Mouse (Mus musculus) cerebellum, adult 9-10 months (tissue): Measurements from ENCODE around the gene Robo1.

Experiments used
- DNase-seq: peaks from one replicate; pipeline ENCODE4 v3.0.0; 2022

Gene Robo1

DNA sequence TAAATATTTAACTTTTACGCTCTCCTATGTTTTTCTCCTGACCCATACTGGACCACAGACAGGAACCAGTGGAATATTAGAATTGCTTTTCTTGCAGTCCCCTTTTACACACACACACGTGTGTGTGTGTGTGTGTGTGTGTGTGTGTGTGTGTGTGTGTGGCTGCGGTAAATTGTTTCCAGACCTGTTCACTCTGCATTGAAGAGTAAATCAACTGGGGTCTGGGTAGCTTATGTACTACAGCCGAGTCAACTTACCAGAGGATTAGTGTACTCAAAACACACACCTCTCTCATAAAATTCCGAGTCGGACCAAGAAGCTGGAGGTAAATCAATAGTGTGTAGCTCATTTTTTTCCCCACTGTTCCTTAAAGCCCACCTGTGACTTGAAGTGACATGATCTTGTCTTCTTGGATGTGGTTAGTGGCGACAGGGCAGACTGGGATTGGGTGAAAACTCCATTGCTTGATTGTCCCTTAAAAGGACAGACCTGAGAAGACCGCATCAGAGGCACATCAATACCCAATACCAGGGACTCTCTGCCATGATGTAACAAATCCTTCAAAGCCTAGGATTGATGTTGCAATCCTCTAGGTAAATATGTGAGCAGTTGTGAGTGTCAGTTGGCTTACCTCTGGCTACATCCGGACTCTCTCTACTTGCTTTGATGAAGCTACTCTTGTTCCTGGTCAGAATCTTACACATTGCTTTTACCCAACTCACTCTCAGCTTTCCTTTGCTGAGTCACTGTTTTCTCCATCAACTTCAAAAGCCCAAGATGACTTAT lies 457.2 kb downstream of the Robo1 start:
- no peak for DNase-seq

DNA sequence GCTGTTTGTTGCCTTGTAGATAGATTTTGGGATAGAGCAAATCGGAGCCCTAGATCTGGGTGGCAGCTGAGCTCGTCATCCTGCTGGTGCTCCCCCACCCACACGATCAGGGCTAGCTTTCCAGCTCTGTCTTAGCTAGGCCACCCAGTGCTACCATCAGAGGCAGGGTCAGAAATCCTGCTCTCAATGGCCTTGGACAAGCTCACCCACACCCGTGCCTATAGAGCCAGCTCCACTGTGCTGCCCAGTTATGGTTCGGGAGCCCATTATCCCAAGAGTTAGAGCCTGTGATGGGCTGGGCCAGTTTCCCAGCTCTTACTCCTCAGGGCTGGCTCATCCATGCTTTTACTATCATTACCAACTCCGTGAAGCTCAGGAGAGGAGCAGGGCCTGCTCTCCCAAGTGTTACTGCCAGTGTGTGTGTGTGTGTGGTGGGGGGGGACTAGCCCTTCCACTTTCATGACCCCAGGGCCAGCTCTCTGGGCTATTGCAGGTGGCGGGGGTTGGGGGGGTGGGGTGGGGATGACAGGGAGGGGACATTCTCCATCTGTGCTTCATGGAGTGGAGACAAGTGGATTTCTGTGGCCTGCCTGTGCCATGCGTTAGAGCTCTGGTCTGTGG lies 461.2 kb downstream of the Robo1 start:
- no peak for DNase-seq

DNA sequence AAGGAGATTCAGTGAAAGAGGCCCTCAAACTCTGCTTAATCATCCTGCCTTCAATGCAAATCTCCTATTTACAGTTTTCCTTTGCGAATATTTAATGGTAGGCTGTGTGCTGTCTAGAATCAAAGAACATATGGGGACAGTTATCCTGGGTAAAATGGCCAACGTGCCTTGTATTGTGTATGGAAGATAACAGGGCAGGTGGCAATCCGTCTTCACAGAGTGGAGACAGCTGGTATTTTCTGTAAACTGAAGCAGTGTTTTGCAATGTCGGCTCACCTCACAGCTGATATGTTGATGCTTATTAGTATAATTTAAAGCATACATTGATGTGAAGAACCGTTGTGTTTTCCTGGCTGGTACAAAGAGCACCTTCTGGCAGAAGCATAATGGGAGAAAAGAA lies 464.2 kb downstream of the Robo1 start:
- no peak for DNase-seq

DNA sequence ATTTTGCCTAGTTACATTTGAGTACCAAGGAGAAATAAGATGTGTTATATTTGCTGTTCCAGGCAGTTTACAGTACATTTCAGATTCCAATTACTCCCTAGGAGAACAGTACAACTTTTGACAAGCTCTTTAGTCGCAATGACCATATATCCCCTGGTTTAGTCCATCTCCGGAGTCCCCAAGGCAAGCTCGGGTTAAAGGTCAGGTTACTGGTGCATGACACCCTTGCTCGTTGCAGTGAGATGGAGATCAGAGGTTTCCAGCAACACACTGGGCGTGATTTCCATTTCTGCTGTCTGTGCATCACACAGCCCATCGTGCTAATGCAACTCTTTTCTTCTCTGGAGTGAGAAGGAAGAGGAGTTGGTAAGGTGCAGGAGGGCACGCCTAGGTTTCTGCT lies 464.9 kb downstream of the Robo1 start:
- DNase-seq, result no peak

DNA sequence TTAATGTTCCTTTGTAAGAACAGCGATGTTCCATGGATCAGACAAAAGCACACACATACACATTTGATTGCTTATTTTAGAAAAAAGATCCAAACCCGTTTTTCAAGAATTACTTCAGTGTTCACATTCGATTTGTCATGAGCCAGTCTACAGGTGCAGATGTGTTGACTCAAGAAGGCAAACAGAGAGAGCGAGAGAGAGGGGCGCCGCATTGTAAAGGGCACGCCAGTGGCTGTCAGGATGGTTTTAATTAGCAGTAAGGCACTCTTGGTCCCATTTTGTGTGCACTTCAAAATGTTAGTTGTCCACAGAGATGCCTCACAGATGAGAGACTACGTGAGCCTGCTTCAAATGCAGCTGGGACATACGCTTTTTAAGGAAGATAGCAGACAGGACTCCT lies 470.4 kb downstream of the Robo1 start:
- DNase-seq, result no peak

DNA sequence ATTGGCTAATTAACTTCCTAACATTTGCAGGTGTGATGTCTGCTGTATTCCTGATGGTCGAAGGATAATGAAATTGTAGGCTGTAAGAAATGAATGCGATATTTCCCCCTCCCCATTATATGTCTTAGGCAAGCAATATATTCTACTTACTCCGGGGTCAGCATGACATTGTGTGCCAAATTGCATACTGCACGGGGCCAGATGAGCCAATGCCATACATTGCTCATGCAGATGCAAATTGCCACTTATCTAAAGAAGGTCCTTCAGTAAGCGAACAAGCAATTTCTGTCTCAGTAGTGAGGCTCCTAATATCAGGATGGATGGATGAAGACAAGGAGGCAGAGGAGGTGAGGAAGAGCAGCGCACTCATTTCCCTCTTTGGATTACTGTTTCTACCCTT lies 474.1 kb downstream of the Robo1 start:
- DNase-seq, result no peak

DNA sequence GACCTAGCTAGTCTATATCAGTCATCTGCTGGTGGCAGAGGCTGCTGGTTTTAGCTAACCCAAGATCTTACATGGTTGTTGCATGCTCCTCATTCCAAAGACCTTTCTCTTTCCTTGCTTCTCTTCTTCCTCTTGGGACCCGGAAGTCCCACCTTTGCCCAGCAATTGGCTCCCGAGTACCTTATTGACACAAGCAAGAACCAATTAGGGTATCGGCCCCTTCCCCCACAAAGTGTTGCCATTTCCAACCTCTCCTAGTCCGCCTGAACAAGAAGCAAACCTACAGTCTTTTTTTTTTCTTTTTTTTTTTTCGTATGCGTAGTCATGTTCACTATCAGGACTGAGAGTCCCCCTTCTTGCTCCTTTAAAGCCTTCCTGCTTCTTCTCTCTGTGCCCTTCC lies 478.0 kb downstream of the Robo1 start:
- DNase-seq, result no peak

DNA sequence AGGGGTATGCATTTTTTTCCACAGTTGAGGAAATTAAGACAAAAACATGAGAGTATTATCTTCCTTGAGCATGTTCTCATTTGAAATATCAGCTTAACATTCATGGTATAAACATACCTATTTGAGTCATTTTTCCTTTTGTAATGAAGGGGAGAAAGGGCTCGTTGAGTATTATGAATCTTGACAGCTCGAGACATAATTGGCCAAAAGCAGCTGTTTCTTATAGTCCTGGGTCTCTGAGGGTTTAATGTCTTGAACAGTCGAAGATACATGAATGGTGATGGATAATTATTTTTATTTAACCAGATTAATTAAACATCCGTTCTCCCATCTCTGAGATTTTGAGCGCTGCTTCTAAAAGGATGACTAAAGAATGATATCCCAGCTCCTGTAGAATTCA lies 478.5 kb downstream of the Robo1 start:
- no peak for DNase-seq

DNA sequence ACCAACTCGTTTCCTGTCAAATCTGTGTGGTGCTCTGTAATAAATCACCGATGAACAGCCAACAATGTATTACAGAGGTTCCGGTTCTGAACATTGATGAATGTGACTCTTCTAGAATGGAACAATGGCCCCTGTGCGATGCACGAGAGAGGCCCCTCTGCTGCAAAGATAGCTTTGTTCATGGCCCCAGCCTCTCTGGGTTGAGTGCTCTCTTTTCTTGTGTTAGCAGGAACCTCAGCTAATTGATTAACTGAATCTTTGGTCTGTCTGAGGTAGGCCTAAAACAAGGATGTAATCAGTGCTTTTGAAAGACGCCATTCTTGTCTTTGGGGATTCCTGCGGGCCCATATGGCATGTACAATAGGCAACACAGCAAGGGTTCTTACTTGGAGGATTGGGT lies 479.9 kb downstream of the Robo1 start:
- no peak for DNase-seq

DNA sequence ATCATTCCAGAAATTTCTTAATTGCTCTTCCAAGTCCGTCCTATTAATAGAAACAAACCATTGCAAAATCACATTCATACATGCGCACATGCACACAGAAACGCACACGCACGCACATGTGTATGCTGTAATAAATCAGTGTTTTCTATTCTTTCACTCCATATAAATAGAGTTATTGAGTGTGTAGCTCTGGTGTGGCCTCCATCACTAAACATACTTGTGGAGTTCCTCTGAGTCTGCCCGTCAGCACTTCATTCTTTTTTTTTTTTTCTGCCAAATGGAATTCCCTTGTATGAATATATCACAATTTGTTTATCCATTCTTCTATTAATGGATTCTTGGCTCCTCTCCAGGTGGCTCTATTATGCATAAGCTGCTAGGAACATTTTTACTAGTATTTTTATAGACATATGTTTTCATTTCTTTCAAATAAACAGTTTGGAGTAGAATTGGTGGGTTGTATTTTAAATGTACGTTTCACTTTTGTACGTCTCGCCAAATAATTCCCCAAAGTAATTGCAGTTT lies 483.1 kb downstream of the Robo1 start:
- DNase-seq, result no peak

DNA sequence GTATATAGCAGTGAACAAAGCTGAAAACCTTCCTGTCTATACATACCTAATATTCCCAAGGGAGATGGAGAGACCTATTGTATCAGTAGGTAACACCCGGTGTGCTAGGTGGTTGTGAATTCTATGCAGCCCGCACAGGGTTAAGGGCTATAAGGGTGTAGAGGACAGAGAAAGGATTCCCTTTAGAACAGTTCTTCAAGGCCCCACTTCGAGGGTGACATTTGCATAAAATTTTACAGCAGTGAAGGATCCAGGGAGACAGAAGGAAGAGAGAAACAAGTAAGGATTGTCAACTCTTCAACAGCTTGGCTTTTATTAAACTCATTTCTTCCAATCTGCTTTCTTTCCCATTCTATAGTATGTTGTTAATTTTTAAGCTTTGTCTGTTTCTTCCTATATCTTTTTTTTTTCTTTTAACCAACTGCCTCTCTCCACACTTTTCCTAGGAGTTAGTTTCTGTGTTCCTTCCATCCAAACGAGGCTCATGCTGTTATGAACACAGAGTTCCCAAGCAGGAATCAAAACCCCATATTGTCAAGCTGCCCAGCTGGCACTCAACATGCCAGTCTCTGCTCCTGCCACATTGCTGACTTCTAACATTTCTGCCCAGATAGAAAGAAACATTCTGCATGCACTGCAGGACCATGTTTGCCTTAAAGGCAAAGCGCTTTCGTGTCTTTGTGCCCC lies 486.7 kb downstream of the Robo1 start:
- DNase-seq, result peak; percentile 88

DNA sequence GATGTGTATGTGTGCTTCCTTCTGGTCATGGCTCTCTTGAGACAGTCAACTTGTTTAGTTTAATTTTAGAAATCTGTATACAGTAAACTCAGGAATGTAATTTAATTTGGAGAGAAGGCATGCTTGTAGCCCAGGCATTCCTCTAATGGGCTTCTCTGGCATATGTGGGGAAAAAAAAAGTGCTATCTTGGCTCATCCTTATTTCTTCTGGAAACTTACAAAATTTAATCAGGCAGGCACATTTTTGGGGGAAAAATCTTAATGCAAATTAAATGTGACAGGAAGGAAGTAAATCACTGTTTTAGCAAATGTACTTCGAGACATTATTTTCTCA lies 487.2 kb downstream of the Robo1 start:
- DNase-seq, result no peak

DNA sequence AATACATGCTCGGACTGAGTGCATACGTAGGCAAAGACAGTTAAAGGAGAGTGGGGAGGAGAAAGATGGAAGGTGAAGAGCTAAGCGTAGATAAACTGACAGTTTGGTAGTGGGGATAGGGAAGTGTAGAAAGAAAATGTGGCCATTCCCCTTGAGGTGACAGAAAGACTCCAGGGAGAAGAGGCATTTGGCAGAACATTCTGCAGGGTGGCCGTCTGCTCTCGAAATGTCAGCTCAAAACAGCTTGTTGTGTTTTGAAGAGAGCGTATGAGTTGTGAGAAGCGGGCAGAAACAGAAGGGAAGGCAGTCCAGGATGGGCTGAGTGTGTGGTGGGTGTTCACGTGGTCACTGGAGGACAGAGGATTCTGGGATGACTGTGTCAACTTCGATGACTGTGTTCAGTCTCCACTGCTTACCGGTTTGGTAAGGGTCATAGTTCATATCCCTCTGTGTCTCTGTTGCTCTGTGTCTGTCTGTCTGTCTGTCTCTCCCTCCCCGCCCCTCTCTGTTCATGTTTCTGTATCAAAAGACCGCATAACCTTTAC lies 490.4 kb downstream of the Robo1 start:
- peak; percentile 32 for DNase-seq

DNA sequence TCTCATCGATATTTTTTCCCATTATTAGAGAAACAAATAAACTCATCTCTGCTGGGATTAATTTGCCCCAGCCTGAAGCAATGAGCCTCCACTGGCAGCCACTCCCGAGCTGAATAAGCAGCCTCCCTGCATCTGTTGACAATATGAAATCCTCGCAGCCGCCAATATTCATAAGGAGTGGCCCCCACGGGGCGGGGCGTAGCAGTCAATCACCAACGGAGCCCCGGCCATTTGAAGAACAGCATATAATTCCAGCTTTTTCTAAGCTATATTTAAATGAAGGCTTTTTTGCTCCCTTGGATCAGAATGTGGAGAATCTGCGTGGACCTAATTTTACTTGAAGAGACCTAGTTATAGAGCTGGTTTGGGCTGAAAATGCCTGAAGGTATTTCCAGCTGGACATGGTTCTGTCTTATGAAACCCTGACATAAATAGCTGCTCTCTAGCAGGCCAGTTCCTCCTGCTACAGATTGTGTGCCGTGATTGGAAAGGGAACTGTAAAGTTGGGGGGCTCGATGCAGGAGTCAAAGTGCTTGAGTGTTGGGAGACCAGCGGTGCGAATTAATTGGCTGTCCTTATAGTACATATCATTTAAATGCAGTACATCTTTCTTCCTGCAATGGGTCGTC lies 492.1 kb downstream of the Robo1 start:
- DNase-seq, result peak; percentile 71

DNA sequence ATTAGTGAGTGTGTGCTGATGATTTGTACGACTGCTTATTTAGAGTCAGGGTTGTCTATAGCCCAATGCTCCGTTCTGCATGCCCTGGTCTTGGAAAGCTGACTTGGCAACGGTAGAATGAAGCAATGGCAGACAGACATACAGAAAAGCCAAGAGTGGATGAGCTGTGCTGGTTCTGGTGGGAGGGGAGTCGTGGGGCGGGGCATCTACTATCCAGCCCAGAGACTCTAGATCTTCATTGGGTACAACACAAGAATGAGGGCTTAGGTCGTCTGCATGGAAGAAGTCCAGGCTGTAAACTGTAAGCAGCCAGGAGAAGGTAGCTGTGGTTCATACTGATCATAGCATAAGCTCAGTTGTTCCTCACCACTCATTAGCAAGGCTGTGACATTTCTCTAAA lies 492.7 kb downstream of the Robo1 start:
- DNase-seq, result peak; percentile 48

DNA sequence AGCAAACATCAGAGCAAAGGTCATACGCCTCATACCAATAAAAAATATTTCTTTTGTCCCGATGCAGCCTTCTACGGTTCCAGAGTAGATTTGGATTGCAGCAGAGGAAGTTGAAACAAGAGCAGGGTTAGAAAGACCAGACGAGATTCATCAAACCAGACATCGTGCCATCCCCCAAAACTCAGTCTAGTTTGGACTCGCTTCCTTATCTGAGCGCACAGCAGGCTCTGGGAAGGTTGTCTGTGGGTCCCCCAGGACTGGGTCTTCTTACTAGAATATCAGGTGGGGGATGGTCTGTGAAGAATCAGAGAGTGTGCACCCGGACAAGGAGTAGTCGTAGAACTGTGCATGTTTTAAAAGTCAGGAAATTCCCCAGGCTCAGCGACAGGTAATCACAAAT lies 500.2 kb downstream of the Robo1 start:
- DNase-seq, result no peak

DNA sequence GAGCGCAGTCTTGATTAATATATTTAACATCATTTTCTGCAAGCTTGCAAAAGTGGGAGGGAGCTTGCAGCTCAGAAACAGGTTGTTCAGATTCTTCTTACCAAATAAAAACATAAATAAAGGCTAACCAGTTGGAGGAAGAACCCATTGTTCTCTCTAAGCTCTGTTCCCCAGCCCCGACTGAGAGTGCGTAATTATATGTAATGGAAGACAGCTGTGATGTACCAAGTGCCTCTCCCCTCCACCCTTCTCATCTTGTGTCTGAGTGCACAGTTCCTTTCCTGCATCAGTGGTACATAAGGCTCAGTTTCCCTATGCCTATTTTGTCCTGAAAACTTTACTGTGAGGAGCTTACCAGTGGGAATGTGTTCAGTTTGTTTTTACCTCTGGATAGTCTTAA lies 502.8 kb downstream of the Robo1 start:
- DNase-seq, result peak; percentile 16

DNA sequence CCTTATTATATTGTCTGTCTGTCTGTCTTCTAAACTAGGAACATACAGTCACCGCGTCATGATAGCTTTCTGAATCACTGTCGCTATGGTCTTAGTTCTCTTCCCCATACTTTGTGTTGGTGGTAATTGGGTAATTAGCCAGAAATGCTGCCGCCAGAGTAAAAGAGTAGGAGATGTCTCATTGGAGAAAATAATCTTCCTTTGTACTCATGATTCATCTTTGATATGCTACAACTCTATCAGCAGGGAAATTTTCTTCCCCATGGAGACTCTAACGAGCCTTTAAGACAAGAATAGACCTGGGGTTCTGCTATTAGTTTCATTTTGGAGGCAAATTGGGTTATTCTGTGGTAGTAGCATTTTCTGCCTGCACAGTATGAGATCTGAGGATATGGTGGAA lies 503.4 kb downstream of the Robo1 start:
- peak; percentile 49 for DNase-seq

DNA sequence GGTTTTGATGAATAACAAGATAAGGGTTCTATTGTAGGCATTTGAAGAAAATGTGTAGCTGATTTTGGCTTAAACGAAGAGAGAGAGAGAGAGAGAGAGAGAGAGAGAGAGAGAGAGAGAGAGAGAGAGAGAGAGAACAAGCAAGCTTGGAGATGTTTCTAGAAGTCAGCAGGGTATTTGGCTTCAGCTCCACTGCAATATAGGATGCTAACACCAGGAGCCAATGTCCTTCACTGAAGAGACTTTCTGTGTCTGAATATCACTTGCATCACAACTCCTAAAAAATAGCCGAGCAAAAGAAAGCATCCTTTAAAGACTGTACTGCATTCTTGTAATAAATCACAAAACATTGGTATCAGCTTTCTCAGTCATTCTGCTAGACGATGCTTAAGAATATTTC lies 503.8 kb downstream of the Robo1 start:
- peak; percentile 71 for DNase-seq

DNA sequence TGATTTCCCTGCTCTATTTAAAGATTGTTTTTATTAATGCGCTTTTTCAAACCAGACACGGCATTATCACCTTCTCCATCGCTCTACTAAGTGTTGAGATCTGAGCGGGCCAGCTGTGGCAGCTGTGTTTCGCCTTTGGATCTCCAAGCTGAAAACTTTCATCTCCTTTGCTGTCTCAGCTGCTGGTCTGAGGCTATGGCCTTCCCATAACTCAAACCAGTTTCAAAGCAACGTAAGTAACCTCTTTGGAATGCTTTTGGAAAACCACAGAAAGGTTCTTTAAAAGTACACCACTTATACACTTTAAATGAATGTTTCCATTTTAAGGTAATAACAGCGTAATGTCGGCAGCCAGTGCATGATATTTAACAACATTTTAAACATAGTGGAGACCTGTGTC lies 520.3 kb downstream of the Robo1 start:
- no peak for DNase-seq

DNA sequence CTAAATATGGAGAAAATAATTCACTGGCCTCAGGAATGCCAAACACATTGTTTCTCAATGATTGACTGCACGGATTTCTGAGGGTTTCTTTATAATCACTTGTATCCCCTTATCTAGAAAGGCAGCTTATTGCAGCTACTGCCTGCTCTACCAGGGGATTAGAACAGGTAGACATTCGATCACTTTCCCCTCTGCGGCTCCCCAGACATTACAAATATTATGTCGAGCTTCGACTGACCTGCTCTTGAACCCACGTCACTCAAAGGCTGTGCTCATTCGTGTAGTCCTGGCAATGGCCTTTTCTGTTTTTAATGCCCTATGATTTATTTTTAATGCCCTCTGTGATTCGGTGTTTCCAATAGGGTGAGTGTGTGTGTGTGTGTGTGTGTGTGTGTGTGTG lies 521.4 kb downstream of the Robo1 start:
- no peak for DNase-seq

DNA sequence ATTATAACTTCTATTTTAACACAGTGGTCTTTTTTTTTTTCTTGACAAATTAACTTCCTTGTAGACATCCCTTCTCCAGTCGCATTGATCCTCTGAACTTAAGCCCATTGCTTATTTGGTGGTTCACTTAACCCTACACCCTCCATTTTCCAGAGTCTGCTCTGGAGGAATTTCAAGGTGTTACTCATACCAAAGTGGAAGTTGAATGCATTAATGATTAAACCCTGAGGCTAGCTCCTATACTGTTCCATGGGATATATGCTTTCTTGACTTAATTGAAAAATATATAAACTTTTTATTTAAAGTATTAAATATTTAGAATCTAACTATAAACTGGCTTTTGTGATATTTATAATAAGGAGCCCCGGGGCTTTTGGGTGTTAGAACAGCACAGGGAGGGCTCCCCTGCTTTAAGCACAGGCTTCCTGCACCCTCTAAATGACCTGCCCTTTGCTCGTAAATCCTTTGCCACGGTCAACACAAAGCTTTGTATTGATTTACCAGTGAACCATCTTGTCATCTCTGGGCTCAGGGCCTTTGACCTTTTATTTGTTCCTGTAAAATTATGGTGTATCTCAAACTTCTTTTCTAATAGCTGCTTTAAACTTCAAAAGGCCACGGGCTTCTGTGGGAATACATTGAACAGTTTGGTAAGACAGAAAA lies 522.4 kb downstream of the Robo1 start:
- DNase-seq, result no peak

DNA sequence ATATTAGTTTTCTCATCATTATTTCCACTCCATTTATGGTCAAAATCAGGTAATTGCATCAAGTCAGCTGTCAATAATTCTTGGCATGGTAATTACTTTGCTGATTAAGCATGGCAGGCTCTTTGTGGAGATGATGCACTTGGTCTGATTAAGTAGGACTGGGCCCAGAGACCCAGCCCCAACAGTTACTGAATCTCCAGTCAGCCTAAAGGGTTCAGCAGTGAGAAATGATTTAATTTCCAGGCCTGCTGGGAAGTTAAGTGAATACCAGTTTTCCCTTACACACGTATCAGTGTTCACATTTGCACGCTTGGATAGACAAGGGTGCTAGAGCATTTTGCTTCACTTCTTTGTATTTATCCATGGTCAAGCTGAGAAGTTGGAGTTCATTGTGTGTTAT lies 526.2 kb downstream of the Robo1 start:
- no peak for DNase-seq
